Mouse (Mus musculus) G1E (cell line): ENCODE data around the gene Srsf3.

Experiments used
- CTCF ChIP-seq: IDR thresholded peaks from 2 replicates; pipeline ENCODE4 v1.5.1; 2012; ENCODE audit warnings: low read depth, low read length, inconsistent platforms, mixed read lengths
- GATA1 ChIP-seq: IDR thresholded peaks from 2 replicates; pipeline ENCODE4 v1.6.1; 2012; ENCODE audit warnings: borderline replicate concordance, low read length, inconsistent platforms, mixed read lengths
- GATA2 ChIP-seq: IDR thresholded peaks from 2 replicates; pipeline ENCODE4 v1.6.1; 2012; ENCODE audit warnings: low read depth, low read length, inconsistent platforms, borderline replicate concordance
- POLR2AphosphoS5 ChIP-seq: IDR thresholded peaks from 2 replicates; pipeline ENCODE4 v1.6.1; 2012; ENCODE audit warnings: low read depth, low read length, inconsistent platforms; ENCODE audit not compliant: insufficient replicate concordance
- TAL1 ChIP-seq: conservative IDR thresholded peaks from 2 replicates; pipeline ENCODE4 v1.6.1; 2012; ENCODE audit warnings: low read depth, low read length, inconsistent platforms, mixed read lengths

DNA sequence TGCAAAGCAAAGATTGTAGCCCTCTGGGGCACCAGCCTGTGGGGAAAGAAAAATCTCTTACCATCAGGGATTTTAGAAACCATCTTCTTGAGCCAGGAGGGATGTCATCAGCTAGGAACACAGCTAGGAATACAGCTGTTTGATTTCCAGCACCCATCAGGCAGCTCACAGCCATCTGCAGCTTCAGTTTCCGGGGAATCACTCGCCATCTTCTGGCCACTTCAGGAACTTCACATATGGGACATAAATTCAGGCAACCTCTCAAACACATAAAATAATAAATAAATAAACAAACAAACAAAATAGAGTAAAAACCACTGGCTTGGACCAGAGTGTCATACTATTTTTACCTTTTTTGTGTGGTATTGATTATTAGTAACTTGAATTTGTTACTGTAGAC lies 16.8 kb upstream of the Srsf3 start:
- TF ChIP-seq CTCF (peak; percentile 27; the same call in 1 of the 2 replicates), POLR2AphosphoS5 (no peak), GATA1 (no peak), TAL1 (no peak), GATA2 (no peak)
